Mouse (Mus musculus) C2C12 (cell line): Measurements from ENCODE around the gene Agap1.

Source experiments
- CTCF ChIP-seq: IDR thresholded peaks from one replicate; pipeline ENCODE4 v1.5.1; 2011; ENCODE audit not compliant: control insufficient read depth, insufficient read depth, insufficient read length
- MYOG ChIP-seq: IDR thresholded peaks from one replicate; pipeline ENCODE4 v1.6.1; 2011; ENCODE audit not compliant: control insufficient read depth, insufficient read length; ENCODE audit errors: extremely low read depth

- TF ChIP-seq CTCF = no peak
- no peak for TF ChIP-seq MYOG
These were observed 255.2 kb downstream of the Agap1 start for GRCm38 (mm10) chr1:89709824-89710223.
